Comparison of ENCODE assay signal across 23 mouse cellular contexts in the genomic region with DNA sequence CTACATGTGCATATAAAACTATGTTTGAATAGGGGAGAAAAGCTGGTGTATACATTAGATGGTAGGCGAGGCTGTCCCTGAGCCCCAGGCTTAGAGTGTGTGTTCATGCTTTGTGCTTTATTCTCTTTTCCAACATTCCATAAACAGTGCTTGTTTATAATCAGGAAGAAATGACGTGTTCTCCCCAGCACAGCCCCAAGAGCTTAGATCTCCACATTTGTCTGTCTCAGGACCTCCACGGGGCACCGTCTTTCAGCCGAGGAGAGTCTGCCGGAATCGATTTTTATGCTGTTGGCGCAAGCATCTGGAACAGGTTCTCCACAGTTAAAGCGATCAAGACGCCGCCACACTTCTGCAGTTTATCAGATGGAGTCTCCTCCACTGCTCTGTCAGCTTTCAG.
DNase-seq lines count a peak whose midpoint lies in the region; ATAC-seq and TF ChIP-seq lines count a peak whose summit lies in the region.
"Had no signal": no experiment of that assay in that cellular context is flagged by ENCODE, and none has a peak within 500 bp of the region (broad histone marks: within the 10 kb centered on the region; RNA-seq: fewer than 3 reads in every experiment).

No protein-coding gene starts in this region.

- ATAC-seq in lung, embryonic 16.5 days (ENCODE audit: low read depth), result peak; percentile 57
- ATAC-seq in embryonic facial prominence, embryonic 12.5 days (ENCODE audit: insufficient number of reproducible peaks, insufficient read depth, low FRiP score, low TSS enrichment), result 0 out of 2 replicates have a peak, but pooled peaks have one; percentile 41
- ATAC-seq: CD4-positive, CD25-positive, alpha-beta regulatory T cell, adult 4 months; forebrain, embryonic 14.5 days; hindbrain, postnatal 0 days had no signal

- H3K9me3 ChIP-seq in lung, embryonic 16.5 days (ENCODE audit: control insufficient read depth, low read length), result no peaks in the 10 kb centered on the region
- no peaks in the 10 kb centered on the region for H3K9me3 ChIP-seq in embryonic facial prominence, embryonic 12.5 days
- H3K9me3 ChIP-seq: G1E; heart, embryonic 10.5 days; hindbrain, embryonic 13.5 days had no signal

- H3K4me1 ChIP-seq in lung, embryonic 16.5 days (replicated peaks; ENCODE audit: control insufficient read depth, insufficient read depth, low read length), result no peaks in the 10 kb centered on the region
- H3K4me1 ChIP-seq in lung, adult 2 months (ENCODE audit: control insufficient read depth, insufficient read depth, low read length), result no peaks in the 10 kb centered on the region
- peaks cover 3% of the 10 kb centered on the region; the same call in 1 of the 2 replicates for H3K4me1 ChIP-seq in embryonic facial prominence, embryonic 12.5 days
- H3K4me1 ChIP-seq: hindbrain, embryonic 13.5 days had no signal

- H3K9ac ChIP-seq in lung, embryonic 16.5 days (ENCODE audit: low read length), result no peak overlapping the region
- no peak overlapping the region for H3K9ac ChIP-seq in embryonic facial prominence, embryonic 12.5 days
- H3K9ac ChIP-seq: hindbrain, embryonic 13.5 days had no signal

- no peak overlapping the region for H3K27ac ChIP-seq in lung, embryonic 16.5 days (ENCODE audit: low read length)
- peak overlapping the region; percentile 69; the same call in 1 of the 2 replicates for H3K27ac ChIP-seq in embryonic facial prominence, embryonic 12.5 days
- H3K27ac ChIP-seq: heart, embryonic 10.5 days; hindbrain, embryonic 13.5 days; hindbrain, postnatal 0 days had no signal

- H3K36me3 ChIP-seq in lung, embryonic 16.5 days (ENCODE audit: control insufficient read depth, insufficient read depth, low read length), result no peaks in the 10 kb centered on the region
- H3K36me3 ChIP-seq in embryonic facial prominence, embryonic 12.5 days, result no peaks in the 10 kb centered on the region
- H3K36me3 ChIP-seq: G1E; heart, embryonic 10.5 days; hindbrain, embryonic 13.5 days had no signal

- TF ChIP-seq POLR2A in lung, adult 2 months (IDR thresholded peaks at IDR 0.05; ENCODE audit: borderline replicate concordance, extremely low read depth, low read depth, low read length), result no peak

- no peak for TF ChIP-seq CTCF in lung, adult 2 months (IDR thresholded peaks at IDR 0.05; ENCODE audit: insufficient read depth, low read length)

- no peak overlapping the region for H3K4me3 ChIP-seq in lung, embryonic 16.5 days (ENCODE audit: low read length)
- H3K4me3 ChIP-seq in lung, adult 2 months (replicated peaks; ENCODE audit: extremely low read depth, low read depth, low read length), result no peak overlapping the region
- H3K4me3 ChIP-seq in embryonic facial prominence, embryonic 12.5 days, result no peak overlapping the region
- H3K4me3 ChIP-seq: heart, embryonic 10.5 days; hindbrain, embryonic 13.5 days had no signal

- H3K4me2 ChIP-seq in lung, embryonic 16.5 days (ENCODE audit: low read depth, low read length), result no peak overlapping the region
- no peak overlapping the region for H3K4me2 ChIP-seq in embryonic facial prominence, embryonic 12.5 days (replicated peaks)
- H3K4me2 ChIP-seq: hindbrain, embryonic 13.5 days had no signal

- 73% methylated on average over 11 of the region's 11 CpGs for WGBS in lung, embryonic 16.5 days
- 68% methylated on average over 11 of the region's 11 CpGs for WGBS in lung, adult 2 months
- WGBS in embryonic facial prominence, embryonic 12.5 days, result 57% methylated on average over 11 of the region's 11 CpGs

- no peaks in the 10 kb centered on the region for H3K27me3 ChIP-seq in lung, embryonic 16.5 days (ENCODE audit: control insufficient read depth, insufficient read depth, low read depth, low read length)
- H3K27me3 ChIP-seq in embryonic facial prominence, embryonic 12.5 days, result no peaks in the 10 kb centered on the region

- peak; percentile 16 for DNase-seq in embryo, embryonic 10 days (ENCODE audit: low spot score)
- DNase-seq in embryo, embryonic 9.5 days (ENCODE audit: extremely low spot score), result no peak
- no peak for DNase-seq in lung, adult 2 months
- DNase-seq in mesoderm, embryonic 11.5 days (ENCODE audit: low read depth, low spot score), result peak; percentile 31
- DNase-seq in cerebellum, adult 8-10 months, result no peak
- DNase-seq in liver, result no peak
- DNase-seq: adrenal gland, adult 8-10 months; adrenal gland, postnatal 36 days; B cell, adult 2 months; cerebellum, adult 2 months; cerebellum, postnatal 14 days; gastrocnemius, postnatal 10 days; heart, adult 18-20 months; heart, postnatal 10 days; heart, postnatal 4 days had no signal

Comparison
In these comparisons a context has a peak if more than half of its experiments do, and no peak if none do; other contexts are left out.
1. DNase-seq: peak in embryo, embryonic 10 days (single experiment) and mesoderm, embryonic 11.5 days (single experiment); none in embryo, embryonic 9.5 days (single experiment), lung, adult 2 months (single experiment), cerebellum, adult 8-10 months (single experiment) and liver (single experiment).